Mouse (Mus musculus) embryo, embryonic 11 days (tissue): ENCODE measurements at regions not wholly inside any gene's neighbourhood (a gene's known extent, or its start where the extent isn't known, plus 50 kb on each side); places are given as distances from the start of the nearest gene placed in this dataset.

Experiments
- DNase-seq: peaks from one replicate; pipeline ENCODE4 v3.0.0-alpha.2; 2015

GRCm38 (mm10) chr6:111911997-111912396 lies 361.6 kb upstream of the Lmcd1 start:
- no peak for DNase-seq

- DNase-seq = peak; percentile 26
Observed at GRCm38 (mm10) chr6:111913771-111914405, 359.7 kb upstream of the Lmcd1 start.

- no peak for DNase-seq
Observed at GRCm38 (mm10) chr6:111917248-111917721, 356.3 kb upstream of the Lmcd1 start.

GRCm38 (mm10) chr6:111917868-111918597 lies 355.5 kb upstream of the Lmcd1 start:
- DNase-seq = no peak

GRCm38 (mm10) chr6:111932596-111932995 lies 341.0 kb upstream of the Lmcd1 start:
- no peak for DNase-seq

- no peak for DNase-seq
Observed at GRCm38 (mm10) chr6:111954401-111954800, 319.2 kb upstream of the Lmcd1 start.

- no peak for DNase-seq
Observed at GRCm38 (mm10) chr6:111965766-111966165, 307.8 kb upstream of the Lmcd1 start.

GRCm38 (mm10) chr6:111985452-111985851 lies 288.1 kb upstream of the Lmcd1 start:
- no peak for DNase-seq

GRCm38 (mm10) chr6:111995823-111996222 lies 277.7 kb upstream of the Lmcd1 start:
- no peak for DNase-seq

- DNase-seq = no peak
Observed at GRCm38 (mm10) chr6:112003784-112004471, 269.6 kb upstream of the Lmcd1 start.

GRCm38 (mm10) chr6:112026261-112027205 lies 247.0 kb upstream of the Lmcd1 start:
- no peak for DNase-seq

GRCm38 (mm10) chr6:112050548-112051184 lies 222.9 kb upstream of the Lmcd1 start:
- no peak for DNase-seq

GRCm38 (mm10) chr6:112052193-112052592 lies 221.4 kb upstream of the Lmcd1 start:
- no peak for DNase-seq

GRCm38 (mm10) chr6:112057895-112058294 lies 215.7 kb upstream of the Lmcd1 start:
- no peak for DNase-seq

- no peak for DNase-seq
Observed at GRCm38 (mm10) chr6:112062956-112063355, 210.6 kb upstream of the Lmcd1 start.

- no peak for DNase-seq
Observed at GRCm38 (mm10) chr6:112090597-112090996, 183.0 kb upstream of the Lmcd1 start.

GRCm38 (mm10) chr6:112091125-112091763 lies 182.3 kb upstream of the Lmcd1 start:
- DNase-seq = peak; percentile 71

GRCm38 (mm10) chr6:112093300-112093699 lies 180.3 kb upstream of the Lmcd1 start:
- DNase-seq = peak; percentile 24

- no peak for DNase-seq
Observed at GRCm38 (mm10) chr6:112097699-112098098, 175.9 kb upstream of the Lmcd1 start.

GRCm38 (mm10) chr6:112108651-112109050 lies 164.9 kb upstream of the Lmcd1 start:
- no peak for DNase-seq

GRCm38 (mm10) chr6:112119180-112119579 lies 154.4 kb upstream of the Lmcd1 start:
- DNase-seq = peak; percentile 24

GRCm38 (mm10) chr6:112133522-112133921 lies 140.0 kb upstream of the Lmcd1 start:
- DNase-seq = peak; percentile 57
